Mouse (Mus musculus): ENCODE measurements at regions not wholly inside any gene's neighbourhood (a gene's known extent, or its start where the extent isn't known, plus 50 kb on each side); places are given as distances from the start of the nearest gene placed in this dataset.
A peak's percentile ranks its signal among the peaks of the same experiment; 100 is the strongest.

- no peak for DNase-seq
Observed at GRCm38 (mm10) chr14:109266521-109266920, 352.6 kb upstream of the Slitrk1 start.

GRCm38 (mm10) chr14:109261990-109262389, 348.0 kb upstream of the Slitrk1 start:
- no peak for DNase-seq

- peak; percentile 26 for DNase-seq
Observed at GRCm38 (mm10) chr14:109214848-109215247, 300.9 kb upstream of the Slitrk1 start.

- DNase-seq: no peak
Observed at GRCm38 (mm10) chr14:109180029-109180585, 266.1 kb upstream of the Slitrk1 start.

- DNase-seq: no peak
Observed at GRCm38 (mm10) chr14:109176602-109177179, 262.7 kb upstream of the Slitrk1 start.

- no peak for DNase-seq
Observed at GRCm38 (mm10) chr14:109175819-109176218, 261.9 kb upstream of the Slitrk1 start.

Measured in gastrocnemius, postnatal 25 days (tissue).